Mouse (Mus musculus) heart, adult 8-10 months (tissue): ENCODE measurements at regions not wholly inside any gene's neighbourhood (a gene's known extent, or its start where the extent isn't known, plus 50 kb on each side); places are given as distances from the start of the nearest gene placed in this dataset.

ENCODE experiments used
- DNase-seq: peaks from one replicate; pipeline ENCODE4 v3.0.0; 2022; ENCODE audit warnings: low spot score

DNA sequence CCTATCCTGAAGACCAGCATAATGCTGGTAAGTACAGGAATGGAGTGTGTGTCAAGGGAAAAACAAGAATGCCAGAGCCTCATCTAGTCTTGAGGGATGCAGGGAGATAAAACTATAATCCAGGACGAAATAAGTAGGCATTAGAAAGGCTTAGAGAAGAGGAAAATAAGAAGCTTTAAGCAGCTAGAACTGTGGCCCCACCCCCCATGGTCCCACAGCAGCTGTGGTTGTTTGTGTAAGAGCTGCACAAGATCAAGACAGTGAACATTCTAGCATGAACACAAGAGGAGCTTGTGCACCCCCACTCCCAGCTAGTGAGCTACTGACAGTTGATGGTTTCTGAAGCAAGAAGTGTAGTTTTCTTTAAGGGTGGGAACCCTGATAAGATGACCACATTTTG lies 315.9 kb downstream of the Tmem135 start:
- no peak for DNase-seq

DNA sequence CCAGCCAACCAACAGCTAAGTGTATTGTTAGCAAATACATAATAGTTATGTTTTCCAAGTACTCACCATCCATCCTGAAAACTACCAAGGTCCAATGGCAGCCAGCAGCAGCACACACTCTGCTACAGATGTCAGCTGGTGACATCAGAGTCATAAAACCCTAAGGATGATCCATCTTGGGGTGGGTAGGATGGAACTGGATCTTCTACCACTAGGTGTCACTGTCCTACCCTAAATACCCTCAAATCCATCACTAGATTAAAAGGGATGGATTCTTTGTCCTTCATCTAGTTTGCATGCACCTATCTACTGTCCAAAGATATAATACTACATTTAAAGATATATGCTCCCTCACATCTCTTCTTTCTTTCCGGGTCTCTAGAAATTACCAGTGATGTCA lies 317.7 kb downstream of the Tmem135 start:
- peak; percentile 63 for DNase-seq

DNA sequence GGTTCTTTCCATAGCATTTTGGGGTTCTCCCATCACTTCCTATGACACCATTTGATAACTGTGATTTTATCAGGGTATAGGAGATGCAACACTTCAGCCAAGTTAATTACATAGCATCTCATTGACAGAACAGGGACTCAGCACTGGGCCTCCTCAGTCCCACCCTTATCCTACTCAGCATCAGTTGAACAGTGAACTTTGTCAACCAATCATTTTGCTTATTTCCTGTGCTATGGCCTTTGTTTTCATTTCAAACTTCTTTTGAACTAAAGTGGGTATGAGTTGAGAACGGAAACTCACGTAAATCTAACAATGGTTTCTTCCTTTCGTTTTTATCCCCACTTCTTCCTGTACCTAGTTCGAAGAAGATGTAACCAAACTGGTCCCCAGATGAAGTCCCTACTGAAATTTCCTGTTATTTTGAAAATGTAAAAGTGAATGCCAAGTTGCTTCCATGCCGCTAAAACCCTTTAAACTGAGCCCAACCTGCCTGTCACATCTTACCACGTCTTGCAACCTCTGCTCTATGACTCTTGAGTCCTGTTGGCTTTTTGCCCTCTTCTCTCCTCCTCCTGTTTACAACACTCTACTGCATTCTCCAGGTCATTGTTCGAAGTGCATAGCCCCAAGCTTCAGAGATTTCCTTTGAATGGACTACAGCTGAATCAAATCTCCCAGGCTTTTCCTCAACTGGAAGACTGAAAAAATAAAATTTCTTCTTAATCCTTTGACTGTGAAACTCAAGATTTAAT lies 329.9 kb downstream of the Tmem135 start:
- DNase-seq, result no peak

DNA sequence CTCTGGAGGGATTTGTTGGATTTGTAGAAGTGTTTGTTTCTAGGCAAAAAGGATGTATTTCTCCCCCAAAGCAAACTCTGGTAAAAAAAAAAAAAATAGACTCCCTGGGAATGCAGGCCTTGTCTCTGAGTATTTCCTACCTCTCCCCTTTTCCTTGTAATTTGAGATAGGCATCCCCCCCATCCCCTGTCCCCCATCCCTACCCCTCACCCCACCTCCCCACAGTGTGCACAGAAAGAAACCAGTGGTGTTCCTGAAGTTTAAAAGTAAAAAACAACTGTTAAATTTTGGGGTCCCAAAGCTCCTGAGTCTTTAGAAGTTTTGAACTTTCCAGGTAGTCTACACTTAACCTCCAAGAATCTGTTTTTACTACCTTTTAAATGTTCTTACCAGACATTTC lies 334.0 kb downstream of the Tmem135 start:
- DNase-seq, result no peak

DNA sequence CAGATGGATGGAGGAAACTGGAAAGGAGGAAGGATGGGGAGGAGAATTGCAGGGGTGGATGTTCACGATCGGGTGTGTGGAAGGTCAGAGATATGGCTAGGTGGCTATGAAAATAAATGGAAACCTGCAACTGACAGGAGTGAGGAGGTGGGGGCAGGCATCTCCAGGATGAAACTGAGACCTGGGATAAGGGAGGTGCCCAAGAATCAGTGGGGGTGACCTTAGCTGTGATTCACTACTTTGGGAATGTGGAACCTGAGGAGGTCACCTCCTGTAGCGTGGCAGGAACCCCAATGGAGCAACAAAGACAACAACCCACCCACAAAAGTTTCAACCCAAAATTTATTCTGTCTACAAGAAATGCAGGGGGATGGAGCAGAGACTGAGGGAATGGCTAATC lies 339.6 kb downstream of the Tmem135 start:
- DNase-seq, result no peak

DNA sequence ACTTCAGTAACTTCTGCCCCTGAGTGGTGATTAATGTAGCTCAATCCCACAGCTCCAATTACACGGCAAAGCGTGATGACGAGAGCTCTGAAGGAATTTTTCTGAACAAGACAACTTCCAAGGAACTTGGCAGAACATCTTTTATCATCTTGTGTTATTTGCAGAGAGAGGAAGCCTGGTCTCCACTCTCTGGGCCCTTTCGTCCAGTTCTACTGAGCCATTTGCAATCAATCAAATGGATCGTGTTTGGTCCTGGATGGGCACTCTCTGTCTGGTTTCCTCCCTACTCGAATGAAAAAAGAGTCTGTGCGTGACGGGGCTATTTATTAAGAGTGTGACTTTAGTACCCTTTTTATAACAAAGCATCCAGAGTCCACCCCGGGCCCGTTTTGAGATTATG lies 340.4 kb downstream of the Tmem135 start:
- DNase-seq, result no peak

DNA sequence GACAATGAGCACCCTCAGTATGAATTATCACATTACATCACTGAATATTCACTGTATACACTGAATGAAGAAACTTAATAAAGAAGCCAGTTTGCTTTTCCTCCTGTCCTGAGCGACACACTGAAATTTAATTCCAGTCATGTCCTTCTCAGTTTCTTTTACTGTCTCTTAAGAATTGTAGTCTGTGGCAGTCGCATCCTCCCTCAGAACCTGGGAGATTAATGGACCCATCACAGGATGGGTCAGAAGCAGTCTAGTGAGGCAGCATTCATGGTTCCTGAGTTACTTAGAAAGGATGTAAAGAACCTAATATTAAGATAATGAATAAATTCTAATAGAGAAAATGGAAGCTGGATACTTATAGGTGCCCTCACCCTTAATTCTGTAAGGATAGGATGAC lies 349.5 kb downstream of the Tmem135 start:
- no peak for DNase-seq

DNA sequence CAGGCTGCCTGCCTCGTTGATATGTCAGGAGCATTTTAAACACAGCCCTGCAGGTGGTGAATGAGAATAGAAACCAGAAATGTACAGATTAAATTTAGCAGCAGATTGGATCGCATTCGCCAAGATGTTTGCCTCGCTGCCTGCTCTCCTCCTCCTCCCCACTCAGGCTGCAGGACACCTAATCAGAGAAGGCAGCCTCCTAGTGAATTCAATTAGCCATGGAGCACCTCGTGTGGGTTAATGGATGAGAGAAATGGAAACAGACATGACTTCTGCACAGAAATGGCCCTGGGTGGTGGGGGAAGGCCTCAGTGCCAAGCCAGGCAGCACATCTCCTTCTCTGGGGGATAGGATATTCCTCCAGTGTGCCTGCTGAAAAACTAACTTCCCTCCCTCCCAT lies 352.8 kb downstream of the Tmem135 start:
- no peak for DNase-seq

DNA sequence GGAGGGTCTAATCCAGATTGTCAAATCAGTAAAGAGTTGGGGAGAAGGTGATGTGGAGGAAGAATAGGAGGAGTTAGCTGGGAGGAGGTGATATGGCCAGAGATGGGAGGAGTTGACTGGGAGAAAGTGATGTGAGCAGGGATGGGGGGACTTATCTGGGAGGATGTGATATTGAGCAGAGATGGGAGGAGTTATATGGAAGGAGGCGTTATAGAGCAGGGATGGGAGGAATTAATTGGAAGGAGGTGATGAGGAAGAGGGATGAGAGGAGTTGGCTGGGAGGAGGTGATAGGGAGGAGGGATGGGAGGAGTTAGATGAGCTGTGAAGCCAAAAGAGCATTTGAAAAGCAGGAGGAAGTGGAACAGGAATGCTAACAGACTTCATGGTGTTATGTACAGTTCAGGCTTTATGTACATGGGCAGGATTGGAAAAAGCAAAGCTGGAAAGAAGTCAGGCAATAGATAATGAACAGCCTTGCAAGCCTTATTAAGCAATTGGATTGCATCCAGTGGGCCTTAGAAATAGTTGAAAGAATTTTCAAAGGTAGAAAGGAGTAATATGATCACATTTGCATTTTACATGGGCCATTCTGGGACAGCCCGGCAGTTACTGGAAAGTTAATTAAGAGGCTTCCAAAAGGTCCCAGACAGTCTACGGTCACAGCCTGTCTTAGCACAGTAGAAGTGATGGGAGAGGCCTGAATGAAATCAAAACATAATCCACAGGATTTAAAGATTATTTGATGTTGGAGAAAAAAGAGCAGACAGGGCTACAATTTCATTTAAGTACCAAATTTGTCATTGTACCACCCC lies 357.4 kb downstream of the Tmem135 start:
- no peak for DNase-seq

DNA sequence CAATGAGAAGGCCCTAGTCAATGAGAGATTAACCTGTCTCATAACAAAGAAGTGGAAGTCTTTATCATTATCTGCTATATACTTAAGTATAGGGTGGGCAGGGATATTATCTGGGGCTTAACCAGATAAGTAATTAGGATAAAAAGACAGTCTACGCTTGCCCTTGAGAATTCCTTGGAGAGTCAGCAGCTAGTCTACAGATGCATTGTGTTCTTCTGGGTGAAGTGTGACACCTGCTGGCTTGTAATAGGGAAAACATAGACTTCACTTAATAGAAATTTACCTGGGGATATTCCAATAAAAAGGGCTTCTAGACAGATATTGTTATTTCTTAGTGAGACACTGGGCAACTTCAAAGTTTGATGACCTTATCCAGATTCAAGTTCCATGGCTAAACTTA lies 361.0 kb downstream of the Tmem135 start:
- no peak for DNase-seq

DNA sequence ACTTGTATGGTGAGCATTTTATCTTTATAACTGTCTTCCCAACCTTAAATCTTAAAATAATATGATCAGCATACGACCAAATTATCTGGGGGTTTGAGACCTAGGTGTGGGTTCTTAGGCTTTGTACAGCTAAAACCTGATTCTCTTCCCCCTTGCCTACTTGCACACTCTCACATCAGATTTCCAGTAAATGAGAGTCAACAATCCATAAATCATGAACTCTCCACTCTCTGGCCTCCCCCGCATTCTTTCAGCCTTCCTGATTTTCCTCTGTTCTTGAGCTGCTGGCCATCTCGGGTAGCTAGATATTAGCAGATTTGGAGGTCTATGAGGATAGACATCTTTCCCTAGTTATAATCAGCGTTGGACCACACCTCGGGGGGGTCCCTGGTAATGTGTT lies 362.7 kb downstream of the Tmem135 start:
- DNase-seq, result no peak

DNA sequence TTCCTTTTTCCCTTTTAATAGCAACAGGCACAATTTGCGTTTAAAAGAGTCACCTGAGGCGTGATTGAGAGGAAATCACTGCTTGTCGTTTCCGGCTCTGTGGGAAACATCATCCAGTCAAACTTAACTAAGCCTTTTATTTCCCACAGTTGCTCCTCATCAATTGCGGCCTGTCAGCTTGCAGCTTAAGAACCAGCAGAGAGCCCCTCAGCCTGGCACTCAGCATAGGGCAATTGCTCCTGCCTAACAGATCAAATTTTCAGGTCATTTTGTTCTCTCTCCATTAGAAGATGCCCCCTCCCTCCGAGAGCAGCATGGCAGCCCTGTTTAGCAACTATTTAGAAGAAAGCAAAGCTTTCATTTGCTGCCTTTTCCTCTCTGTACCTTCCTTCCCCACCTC lies 363.9 kb downstream of the Tmem135 start:
- no peak for DNase-seq

DNA sequence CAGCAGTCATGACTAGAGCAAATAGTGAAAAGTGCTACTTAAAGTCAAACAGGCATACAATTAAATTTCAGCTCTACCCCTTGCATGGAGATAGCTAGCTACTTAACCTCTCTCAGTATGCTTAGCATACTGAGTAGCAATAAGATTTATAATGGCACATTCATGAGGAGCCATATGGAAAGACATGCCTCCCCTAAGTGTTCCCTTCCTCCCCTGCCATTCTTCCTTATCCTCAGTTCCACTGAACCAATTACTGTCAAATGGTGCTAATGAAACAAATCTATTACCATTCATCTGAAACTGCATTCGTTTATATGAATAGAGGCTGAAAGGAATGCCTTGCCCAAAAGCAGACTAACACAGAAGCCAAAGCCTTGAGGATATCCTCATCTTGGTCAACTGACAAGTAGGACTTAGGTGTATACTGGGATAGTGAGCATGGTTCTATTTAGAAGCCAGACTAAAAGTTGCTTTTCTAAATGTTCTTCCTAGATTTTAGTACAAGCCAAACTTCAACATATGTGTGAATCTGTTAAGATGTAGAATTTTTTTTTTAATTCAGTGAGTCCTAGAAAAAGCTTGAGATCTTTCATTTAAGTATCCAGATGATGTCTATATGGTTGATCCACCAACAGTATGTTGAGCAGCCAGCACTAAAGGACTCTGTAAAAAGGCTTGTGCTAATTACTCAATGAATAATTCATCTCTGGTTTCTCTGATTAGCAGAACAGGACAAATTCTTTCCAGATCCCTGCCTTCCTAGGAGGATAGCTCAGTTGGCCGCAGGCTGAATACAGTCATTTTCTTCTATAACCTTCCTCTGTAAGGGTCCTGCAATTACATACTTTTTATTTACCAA lies 368.7 kb downstream of the Tmem135 start:
- DNase-seq, result no peak

DNA sequence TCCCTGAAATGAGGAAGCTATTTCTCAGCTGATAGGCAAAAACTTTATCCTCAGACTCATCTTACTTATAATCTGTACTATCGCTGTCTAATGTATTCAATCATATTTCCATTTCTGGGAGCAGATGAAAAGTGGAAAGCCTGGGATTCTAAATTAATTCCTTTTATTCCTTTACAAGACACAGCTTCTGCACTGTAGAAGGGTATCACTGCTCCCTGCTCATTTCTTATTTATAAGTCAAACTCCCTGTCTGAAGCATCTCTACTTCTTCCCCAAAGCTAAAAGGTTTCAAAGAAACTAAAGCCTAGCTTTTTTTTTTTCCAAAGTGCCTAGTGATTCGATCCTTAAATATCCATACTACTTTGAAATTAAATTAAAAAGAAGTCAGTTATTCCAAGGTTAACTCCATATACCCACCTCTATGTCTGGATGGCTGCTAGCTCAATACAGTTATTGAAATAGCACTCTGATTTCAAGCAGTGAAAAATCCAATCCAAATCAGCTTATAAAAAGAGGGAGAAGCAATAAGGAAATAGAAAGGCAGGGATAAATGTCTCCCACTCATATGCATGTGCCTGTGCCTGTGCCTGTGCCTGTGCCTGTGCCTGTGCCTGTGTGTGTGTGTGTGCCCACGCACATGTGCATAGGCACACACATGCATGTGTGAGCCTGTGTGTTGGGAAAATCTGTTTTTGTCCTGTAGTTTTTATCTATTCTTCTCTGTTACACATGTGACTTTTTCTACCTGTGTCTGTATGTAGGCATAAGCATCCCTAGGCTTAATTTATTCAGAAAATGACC lies 380.6 kb downstream of the Tmem135 start:
- no peak for DNase-seq

DNA sequence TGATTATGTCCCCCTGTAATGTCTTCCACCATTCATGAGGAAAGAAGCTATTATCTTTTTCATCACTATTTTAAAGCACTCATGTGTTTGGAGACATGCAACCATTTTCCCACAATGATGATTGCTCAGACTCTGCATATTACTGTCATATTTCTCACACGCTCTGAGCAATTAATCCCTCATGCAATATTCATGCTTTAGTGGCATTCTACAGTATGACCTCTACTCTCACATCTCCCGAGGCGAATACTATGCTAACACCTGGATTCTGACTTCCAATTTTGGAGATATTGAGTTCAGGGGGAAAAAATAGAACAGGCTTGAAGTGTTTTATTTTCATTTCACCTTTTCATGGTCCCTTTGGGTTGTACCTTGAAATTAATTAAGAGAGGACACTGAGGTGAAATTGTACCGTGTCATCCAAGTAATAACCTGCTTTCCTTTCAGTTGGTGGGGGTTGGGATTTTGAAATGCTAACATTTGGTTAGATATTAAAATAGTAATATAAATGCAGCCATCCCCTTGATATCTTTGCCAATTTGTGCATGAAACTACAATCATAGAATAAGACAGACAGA lies 405.1 kb downstream of the Tmem135 start:
- DNase-seq, result no peak

DNA sequence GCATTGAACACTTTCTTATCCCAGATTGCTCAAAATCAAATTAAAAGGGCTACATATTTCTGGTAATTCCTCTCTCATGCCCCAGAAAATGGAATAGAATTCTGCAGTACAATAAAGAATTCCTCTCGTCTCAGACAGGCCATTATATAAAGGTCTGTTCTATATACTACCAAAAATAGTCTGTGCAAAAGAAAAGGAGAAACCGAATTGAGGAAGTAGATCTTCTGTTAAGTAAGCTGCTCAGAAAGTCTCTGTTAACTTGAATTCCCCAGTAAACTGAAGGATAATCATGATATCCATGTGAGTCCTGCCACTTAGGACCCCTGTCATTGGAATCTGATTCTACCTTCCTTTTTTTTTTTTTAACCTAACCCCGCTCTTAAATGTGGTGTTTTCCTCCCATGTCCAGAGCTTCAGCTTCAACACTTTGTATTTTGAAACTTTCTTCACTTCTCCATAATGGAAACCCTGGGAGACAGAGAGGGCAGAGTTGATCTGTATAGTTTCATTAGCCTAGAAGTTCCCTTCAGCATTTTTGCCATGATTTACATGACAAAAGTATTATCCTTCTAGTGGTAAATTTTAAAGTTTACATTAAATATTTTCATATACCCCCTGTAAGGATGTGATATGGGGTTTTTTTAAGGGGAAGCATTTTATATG lies 406.1 kb downstream of the Tmem135 start:
- DNase-seq, result no peak

DNA sequence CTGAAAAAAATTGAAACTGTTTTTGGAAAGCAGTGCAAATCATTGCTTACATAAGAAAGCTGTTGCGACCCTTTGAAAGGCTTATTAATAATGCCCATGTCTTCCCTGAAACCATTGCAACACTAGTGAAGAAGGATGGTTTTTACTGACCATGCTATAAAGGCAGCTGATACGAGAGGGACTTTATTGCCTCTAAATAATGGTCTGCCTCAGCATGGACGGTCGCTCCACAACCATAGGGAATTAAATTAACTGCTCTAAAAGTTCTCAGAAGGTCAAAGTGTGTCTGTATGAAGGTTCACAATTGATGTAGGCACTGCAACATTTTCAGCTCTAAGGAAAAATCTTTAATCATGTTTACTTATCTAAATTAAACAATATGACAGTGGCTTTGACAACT lies 429.6 kb downstream of the Tmem135 start:
- no peak for DNase-seq

DNA sequence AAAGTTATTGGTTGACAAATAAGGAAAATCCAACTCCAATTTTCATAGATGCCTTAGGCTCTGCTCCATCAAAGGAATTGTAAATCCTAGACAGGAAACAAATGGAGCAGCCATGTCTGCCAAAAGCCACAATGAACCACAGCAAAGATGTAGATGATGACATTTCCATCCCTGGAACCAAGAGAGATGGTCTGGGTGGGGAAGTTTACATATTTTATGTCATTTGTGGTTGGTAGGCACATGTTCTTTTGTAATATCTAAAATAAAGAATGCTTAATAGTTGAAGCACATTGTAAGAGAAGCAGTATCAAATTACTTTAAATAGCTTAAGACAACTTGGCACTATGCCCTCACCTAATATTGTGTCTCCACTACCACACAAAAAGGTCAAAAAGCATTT lies 443.2 kb downstream of the Tmem135 start:
- no peak for DNase-seq

DNA sequence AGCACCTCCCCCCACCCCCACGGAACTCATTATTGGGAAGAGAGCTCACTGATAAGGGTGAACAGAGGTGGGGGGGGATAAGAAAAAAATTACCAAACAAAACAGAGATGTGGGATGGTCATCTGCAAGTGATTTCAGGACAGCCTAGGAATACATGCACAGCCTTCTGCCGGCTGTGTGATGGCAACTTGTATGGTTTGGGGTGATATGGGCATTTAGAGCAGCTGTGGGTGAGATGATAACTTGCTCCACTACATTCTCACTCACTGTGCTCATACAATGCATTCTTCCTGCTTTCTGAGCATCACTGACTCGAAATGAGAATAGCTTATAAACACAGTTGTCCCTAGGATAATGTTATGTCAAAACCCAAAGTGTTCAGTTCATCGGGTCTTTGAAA lies 443.8 kb downstream of the Tmem135 start:
- DNase-seq, result no peak

DNA sequence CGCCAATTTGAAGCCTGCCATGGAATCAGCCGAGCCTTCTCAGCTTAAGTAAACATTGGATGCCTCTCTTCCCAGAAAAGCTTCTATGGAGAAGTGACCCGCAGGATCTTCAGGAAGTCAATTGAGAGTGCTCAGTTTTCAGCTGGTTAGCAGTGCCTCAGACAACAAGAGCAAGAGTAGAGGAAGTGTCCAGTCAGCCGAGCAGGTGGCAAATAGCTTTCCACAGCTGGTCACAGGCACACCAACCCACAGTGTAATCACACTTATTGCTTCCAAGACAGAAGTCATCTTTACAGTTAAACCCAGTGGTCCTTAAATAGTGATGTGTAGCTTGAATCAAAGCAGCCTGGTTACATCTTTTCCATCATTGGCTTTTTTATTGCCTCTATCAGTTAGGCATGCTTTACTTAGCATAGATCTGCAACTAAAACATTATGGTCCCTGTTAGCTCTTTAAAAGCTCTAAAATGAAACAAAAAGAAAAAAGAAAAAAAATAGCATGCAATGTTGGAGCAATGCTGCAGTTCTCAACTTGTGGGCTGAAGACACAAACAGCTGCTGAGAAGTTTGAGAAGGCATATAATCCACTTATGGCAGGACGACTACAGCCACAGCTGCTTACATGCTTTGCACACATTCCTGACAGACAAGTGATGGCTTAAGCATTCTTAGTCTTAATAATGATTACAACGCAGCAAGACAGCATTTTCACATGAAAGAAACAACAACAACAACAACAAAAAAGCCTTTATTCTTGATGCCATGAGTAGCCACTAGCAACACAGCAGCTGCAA lies 444.5 kb downstream of the Tmem135 start:
- DNase-seq, result no peak
